Mouse (Mus musculus) kidney, adult 2 months (tissue): ENCODE data around the gene 5730522E02Rik.

Experiments used
- CTCF ChIP-seq: fragments of 200-500 bp; conservative IDR thresholded peaks from 2 replicates; pipeline ENCODE4 v1.5.1; 2011; ENCODE audit warnings: low read depth, mild to moderate bottlenecking, control low read depth, low read length, moderate library complexity, mixed read lengths; ENCODE audit not compliant: insufficient read depth, insufficient read length
- POLR2A ChIP-seq: fragments of 200-500 bp; IDR thresholded peaks from one replicate; pipeline ENCODE4 v1.6.1; 2011; ENCODE audit warnings: low read depth, low read length, control low read depth

GRCm38 (mm10) chr11:25855794-25856193 lies 354.8 kb downstream of the 5730522E02Rik start:
- TF ChIP-seq POLR2A (no peak), CTCF (no peak)
